Mouse (Mus musculus) MEL (cell line): ENCODE data around the gene Nedd1. TPM values are rescaled to one million over a fixed set of nuclear protein-coding genes. Genes with fewer than 3 reads are reported as not detected.

Experiments used
- DNase-seq: peaks from one replicate; pipeline ENCODE4 v3.0.0; 2011; ENCODE audit warnings: low read depth, low spot score
- H3K27ac ChIP-seq: 2 replicates; pipeline ENCODE4 v1.5.1; 2012; ENCODE audit warnings: low read depth, mild to moderate bottlenecking, control low read depth, low read length, moderate library complexity; ENCODE audit not compliant: control insufficient read depth
- H3K27me3 ChIP-seq, 2 experiments: fragments of 150-350 bp in 1 of 2; sonication (generic) in 1 of 2; 2 replicates each; pipeline ENCODE4 v1.6.1; 2012; ENCODE audit warnings: low read length in 2 of 2, mild to moderate bottlenecking in 2 of 2, improper control_type of control experiment in 1 of 2, moderate library complexity in 1 of 2; ENCODE audit not compliant: insufficient read depth in 2 of 2, control insufficient read depth in 1 of 2
- H3K36me3 ChIP-seq, 2 experiments: 2 replicates each; pipeline ENCODE4 v1.6.1; 2012 to 2014; ENCODE audit warnings: low read length in 2 of 2, improper control_type of control experiment in 1 of 2, inconsistent platforms in 1 of 2, mild to moderate bottlenecking in 1 of 2; ENCODE audit not compliant: insufficient read depth in 2 of 2, control insufficient read depth in 1 of 2
- H3K4me1 ChIP-seq, 2 experiments: fragments of 150-350 bp in 1 of 2; sonication (generic) in 1 of 2; 2 replicates each; pipeline ENCODE4 v1.6.1; 2012; ENCODE audit warnings: low read length in 2 of 2, improper control_type of control experiment in 1 of 2, mild to moderate bottlenecking in 1 of 2; ENCODE audit not compliant: insufficient read depth in 2 of 2, control insufficient read depth in 1 of 2
- H3K4me3 ChIP-seq, 2 experiments: fragments of 150-350 bp in 1 of 2; sonication (generic) in 1 of 2; 2 replicates each; pipeline ENCODE4 v1.5.1; 2012; ENCODE audit warnings: low read depth in 2 of 2, low read length in 2 of 2, mild to moderate bottlenecking in 2 of 2, moderate library complexity in 2 of 2, control low read depth in 1 of 2, improper control_type of control experiment in 1 of 2; ENCODE audit not compliant: control insufficient read depth in 1 of 2, insufficient read depth in 1 of 2
- H3K79me2 ChIP-seq: 2 replicates; pipeline ENCODE4 v1.6.1; 2012; ENCODE audit warnings: mild to moderate bottlenecking, low read length, moderate library complexity; ENCODE audit not compliant: control insufficient read depth, poor library complexity, insufficient read depth
- H3K9ac ChIP-seq: 2 replicates; pipeline ENCODE4 v1.6.1; 2012; ENCODE audit warnings: low read depth, mild to moderate bottlenecking, control low read depth, low read length, moderate library complexity; ENCODE audit not compliant: control insufficient read depth, poor library complexity, severe bottlenecking
- H3K9me3 ChIP-seq: fragments of 150-350 bp; sonication (generic); replicated peaks from 2 replicates; pipeline ENCODE4 v1.6.1; 2012; ENCODE audit warnings: mild to moderate bottlenecking, low read length, improper control_type of control experiment, moderate library complexity; ENCODE audit not compliant: insufficient read depth
- CTCF ChIP-seq, 3 experiments: IDR thresholded peaks in 2 of 3; conservative IDR thresholded peaks in 1 of 3; 2 replicates each; pipeline ENCODE4 v1.5.1; 2011 to 2012; ENCODE audit warnings: low read length in 3 of 3, low read depth in 2 of 3, mild to moderate bottlenecking in 2 of 3, improper control_type of control experiment in 1 of 3, inconsistent platforms in 1 of 3, mixed read lengths in 1 of 3, moderate library complexity in 1 of 3; ENCODE audit not compliant: control insufficient read depth in 1 of 3, insufficient read depth in 1 of 3, poor library complexity in 1 of 3, severe bottlenecking in 1 of 3
- ELF1 ChIP-seq: IDR thresholded peaks from 2 replicates; pipeline ENCODE4 v1.6.1; 2014; ENCODE audit warnings: low read depth, mild to moderate bottlenecking, inconsistent platforms, low read length, improper control_type of control experiment, moderate library complexity
- EP300 ChIP-seq, 2 experiments: IDR thresholded peaks; 2 replicates each; pipeline ENCODE4 v1.6.1; 2011; ENCODE audit warnings: improper control_type of control experiment in 2 of 2, low read length in 2 of 2, low read depth in 1 of 2, mild to moderate bottlenecking in 1 of 2
- ETS1 ChIP-seq: IDR thresholded peaks from 2 replicates; pipeline ENCODE4 v1.6.1; 2012; ENCODE audit warnings: low read depth, mild to moderate bottlenecking, inconsistent platforms, low read length, improper control_type of control experiment, moderate library complexity
- JUND ChIP-seq: IDR thresholded peaks from 2 replicates; pipeline ENCODE4 v1.6.1; 2011; ENCODE audit warnings: low read depth, mild to moderate bottlenecking, improper control_type of control experiment, low read length
- KAT2A ChIP-seq: conservative IDR thresholded peaks from 2 replicates; pipeline ENCODE4 v1.6.1; 2012; ENCODE audit warnings: low read depth, low read length, improper control_type of control experiment, inconsistent platforms
- MAZ ChIP-seq: IDR thresholded peaks from 2 replicates; pipeline ENCODE4 v1.6.1; 2012; ENCODE audit warnings: low read depth, mild to moderate bottlenecking, inconsistent platforms, low read length, improper control_type of control experiment
- MEF2A ChIP-seq: IDR thresholded peaks from 2 replicates; pipeline ENCODE4 v1.6.1; 2014; ENCODE audit warnings: low read depth, mild to moderate bottlenecking, inconsistent platforms, low read length, improper control_type of control experiment; ENCODE audit not compliant: poor library complexity, insufficient replicate concordance, severe bottlenecking; ENCODE audit errors: extremely low read depth
- MXI1 ChIP-seq: IDR thresholded peaks from 2 replicates; pipeline ENCODE4 v1.6.1; 2011; ENCODE audit warnings: mild to moderate bottlenecking, low read depth, low read length, improper control_type of control experiment
- MYB ChIP-seq: IDR thresholded peaks from 2 replicates; pipeline ENCODE4 v1.6.1; 2011; ENCODE audit warnings: mild to moderate bottlenecking, low read depth, low read length, improper control_type of control experiment
- MYC ChIP-seq: IDR thresholded peaks from 2 replicates; pipeline ENCODE4 v1.6.1; 2011; ENCODE audit warnings: low read depth, mild to moderate bottlenecking, low read length, improper control_type of control experiment, moderate library complexity
- POLR2AphosphoS2 ChIP-seq: IDR thresholded peaks from 2 replicates; pipeline ENCODE4 v1.6.1; 2011; ENCODE audit warnings: low read length, improper control_type of control experiment
- RAD21 ChIP-seq: IDR thresholded peaks from 2 replicates; pipeline ENCODE4 v1.6.1; 2011; ENCODE audit warnings: mild to moderate bottlenecking, low read depth, low read length, improper control_type of control experiment
- RCOR1 ChIP-seq: IDR thresholded peaks from 2 replicates; pipeline ENCODE4 v1.6.1; 2012; ENCODE audit warnings: low read depth, mild to moderate bottlenecking, inconsistent platforms, low read length, improper control_type of control experiment
- SMC3 ChIP-seq: IDR thresholded peaks from 2 replicates; pipeline ENCODE4 v1.6.1; 2011; ENCODE audit warnings: low read depth, low read length, improper control_type of control experiment
- TAL1 ChIP-seq: IDR thresholded peaks from 2 replicates; pipeline ENCODE4 v1.6.1; 2012; ENCODE audit warnings: mild to moderate bottlenecking, inconsistent platforms, low read length, moderate library complexity, mixed read lengths
- TBP ChIP-seq: IDR thresholded peaks from 2 replicates; pipeline ENCODE4 v1.8.0; 2011; ENCODE audit warnings: low read depth, low read length, improper control_type of control experiment
- USF1 ChIP-seq: IDR thresholded peaks from 2 replicates; pipeline ENCODE4 v1.6.1; 2014; ENCODE audit warnings: low read depth, mild to moderate bottlenecking, inconsistent platforms, low read length, improper control_type of control experiment, moderate library complexity
- USF2 ChIP-seq, 2 experiments: IDR thresholded peaks; 2 replicates each; pipeline ENCODE4 v1.6.1; 2011 to 2012; ENCODE audit warnings: improper control_type of control experiment in 2 of 2, low read length in 2 of 2, borderline replicate concordance in 1 of 2, inconsistent platforms in 1 of 2, low read depth in 1 of 2, mild to moderate bottlenecking in 1 of 2; ENCODE audit not compliant: insufficient read depth in 1 of 2
- ZKSCAN1 ChIP-seq: IDR thresholded peaks from 2 replicates; pipeline ENCODE4 v1.6.1; 2012; ENCODE audit warnings: low read depth, mild to moderate bottlenecking, inconsistent platforms, low read length, improper control_type of control experiment, moderate library complexity
- ZNF384 ChIP-seq: IDR thresholded peaks from 2 replicates; pipeline ENCODE4 v1.6.1; 2012; ENCODE audit warnings: low read depth, mild to moderate bottlenecking, inconsistent platforms, low read length, improper control_type of control experiment
- polyA plus RNA-seq, 2 experiments: library from polyadenylated mRNA; stranded (reverse) in 1 of 2; unstranded in 1 of 2; fragments of >175 nt in 1 of 2; fragments of >200 nt in 1 of 2; gene quantifications; 2 replicates each; pipeline versions ENCODE4 v1.2.1 to v1.2.4; 2012; ENCODE audit warnings: low replicate concordance in 2 of 2, low read depth in 1 of 2; ENCODE audit not compliant: insufficient read length in 2 of 2, insufficient read depth in 1 of 2, missing spikeins in 1 of 2
- total RNA-seq: library from RNA; depleted of rRNA; stranded (reverse); fragments of 300-350 nt; gene quantifications from 2 replicates; pipeline ENCODE4 v1.2.3, GENCODE M21; 2012

Nedd1 gene
- total and polyA plus RNA-seq, 3 experiments = 15.5 to 22.1 TPM; not detected in 1

DNA sequence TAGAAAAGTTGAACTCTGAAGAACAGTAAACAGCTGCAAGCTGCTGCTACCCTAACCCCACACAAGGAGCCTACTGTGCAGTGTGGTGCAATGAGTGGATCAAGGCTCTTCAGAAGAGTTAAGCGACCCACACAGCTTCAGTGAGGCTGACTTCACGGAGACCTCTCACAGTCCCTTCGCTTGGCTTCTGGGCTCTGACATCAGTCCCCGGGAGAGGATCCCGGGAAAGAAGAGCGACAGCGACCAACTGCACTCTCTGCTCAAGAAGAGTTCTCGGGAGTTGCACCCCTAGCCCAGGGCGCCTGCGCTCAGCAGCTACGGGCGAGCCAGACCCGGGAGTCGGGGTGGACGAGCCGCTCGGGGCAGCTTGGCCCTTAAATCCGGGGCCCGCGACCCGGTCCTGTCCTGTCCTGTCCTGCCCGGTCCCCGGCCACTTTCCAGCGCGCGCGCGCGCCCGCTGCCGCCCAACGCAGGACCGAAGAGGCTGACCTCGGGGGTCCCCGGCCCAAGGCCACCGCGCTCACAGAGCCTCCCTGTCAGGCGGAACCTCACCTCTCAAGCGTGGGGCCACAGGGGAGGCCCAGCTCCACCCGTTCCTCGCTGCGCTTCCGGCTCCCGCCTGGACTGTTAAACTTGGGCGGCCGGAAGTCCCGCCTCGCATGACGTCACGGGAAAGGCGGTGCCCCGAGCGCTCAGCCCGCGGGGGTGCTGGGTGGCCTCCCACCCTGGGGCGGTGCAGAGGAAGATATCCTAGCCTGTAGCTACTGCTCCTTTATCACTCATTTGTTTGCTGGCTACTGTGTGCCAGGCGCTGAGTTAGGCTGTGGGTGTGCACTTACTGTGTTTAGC, at the start of gene Nedd1 (continued):
- TF ChIP-seq MEF2A = no peak
- peak; percentile 71; the same call in 1 of the 2 replicates for TF ChIP-seq POLR2AphosphoS2
- TF ChIP-seq TAL1 = no peak
- no peak for TF ChIP-seq ZKSCAN1
- peak; percentile 60; the same call in 1 of the 2 replicates for TF ChIP-seq ETS1

DNA sequence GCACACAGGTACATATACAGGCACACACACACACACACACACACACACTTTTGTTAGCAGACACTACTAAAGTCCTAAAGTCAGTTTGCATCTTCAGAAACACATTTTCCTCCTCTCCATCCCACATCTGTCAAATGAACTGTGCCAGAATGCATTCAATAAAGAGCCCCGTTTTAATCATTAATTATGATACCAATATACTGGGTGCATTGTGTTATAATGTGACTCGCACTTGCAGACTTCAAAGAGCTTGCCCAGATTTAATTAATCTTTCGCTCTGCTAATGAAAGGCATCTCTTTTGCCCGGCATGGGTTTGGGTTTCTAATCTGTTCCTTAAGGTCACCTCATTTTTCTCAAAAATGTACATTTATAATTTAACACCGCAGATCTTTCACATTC, 32.1 kb upstream of the Nedd1 start:
- H3K27ac ChIP-seq = no peak overlapping the region
- DNase-seq = no peak
- no peaks in the 10 kb centered on the region for H3K9me3 ChIP-seq
- TF ChIP-seq POLR2AphosphoS2 (no peak), JUND (no peak), CTCF (IDR thresholded peaks at IDR 0.05 in 2 of 3, conservative IDR thresholded peaks at IDR 0.05 in 1 of 3; ENCODE audit: control insufficient read depth in 1 of 3, insufficient read depth in 1 of 3, low read depth in 2 of 3, low read length in 3 of 3, poor library complexity in 1 of 3, severe bottlenecking in 1 of 3) (no peak), USF1 (no peak), TAL1 (no peak), MEF2A (no peak), ETS1 (no peak), KAT2A (no peak), SMC3 (no peak), TBP (no peak), MYC (no peak), RAD21 (no peak), MXI1 (no peak), ELF1 (no peak), RCOR1 (no peak), EP300 (IDR thresholded peaks at IDR 0.05; ENCODE audit: low read depth in 1 of 2, low read length in 2 of 2) (no peak), MAZ (no peak), MYB (no peak), USF2 (IDR thresholded peaks at IDR 0.05; ENCODE audit: borderline replicate concordance in 1 of 2, insufficient read depth in 1 of 2, low read depth in 1 of 2, low read length in 2 of 2) (no peak), ZNF384 (no peak)
- no peaks in the 10 kb centered on the region for H3K36me3 ChIP-seq
- no peak overlapping the region for H3K4me3 ChIP-seq
- H3K9ac ChIP-seq = no peak overlapping the region
- H3K79me2 ChIP-seq = no peaks in the 10 kb centered on the region
- no peaks in the 10 kb centered on the region for H3K27me3 ChIP-seq
- no peaks in the 10 kb centered on the region for H3K4me1 ChIP-seq
